Mouse (Mus musculus): ENCODE measurements at regions not wholly inside any gene's neighbourhood (a gene's known extent, or its start where the extent isn't known, plus 50 kb on each side); places are given as distances from the start of the nearest gene placed in this dataset.

DNA sequence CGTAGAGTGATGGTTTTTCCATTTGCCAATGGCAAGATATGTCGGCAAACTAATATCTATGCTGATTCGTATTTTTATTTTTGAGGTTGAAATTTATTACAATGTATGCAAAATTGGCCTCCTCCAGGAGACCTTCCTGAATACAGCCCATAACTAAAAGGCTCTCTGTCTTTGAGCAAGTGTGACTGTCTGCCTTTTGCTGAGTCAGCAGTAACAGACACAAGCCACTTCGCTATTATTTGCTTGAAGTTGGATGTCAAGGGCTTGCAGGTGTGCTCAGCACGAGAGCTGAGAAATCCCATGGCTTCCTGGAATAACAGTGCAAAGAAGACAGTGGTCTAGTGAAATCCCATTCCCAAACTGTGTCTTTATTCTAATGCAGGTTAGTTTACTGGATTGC lies 56.9 kb downstream of the Dmrt2 start:
- no peak for DNase-seq (ENCODE audit: low spot score in 2 of 2)

DNA sequence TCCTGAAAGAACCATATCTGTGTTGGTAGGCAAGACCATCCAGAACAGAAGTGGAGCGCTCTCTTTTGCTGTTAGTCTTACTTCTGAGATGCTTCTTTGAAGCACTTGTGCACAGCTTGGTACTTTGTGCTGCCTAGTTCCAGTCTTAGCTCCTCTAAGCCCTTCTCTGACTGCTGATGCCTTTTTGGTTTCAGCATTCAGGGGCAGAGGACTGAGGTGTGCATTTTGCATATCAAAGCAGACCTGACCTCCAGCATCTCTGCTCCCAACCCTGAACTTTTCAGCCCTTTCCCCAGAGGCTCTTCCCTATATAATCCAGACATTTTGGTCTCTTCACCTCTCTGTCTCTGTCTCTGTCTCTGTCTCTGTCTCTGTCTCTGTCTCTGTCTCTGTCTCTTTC lies 57.4 kb downstream of the Dmrt2 start:
- no peak for DNase-seq (ENCODE audit: low spot score in 2 of 2)

DNA sequence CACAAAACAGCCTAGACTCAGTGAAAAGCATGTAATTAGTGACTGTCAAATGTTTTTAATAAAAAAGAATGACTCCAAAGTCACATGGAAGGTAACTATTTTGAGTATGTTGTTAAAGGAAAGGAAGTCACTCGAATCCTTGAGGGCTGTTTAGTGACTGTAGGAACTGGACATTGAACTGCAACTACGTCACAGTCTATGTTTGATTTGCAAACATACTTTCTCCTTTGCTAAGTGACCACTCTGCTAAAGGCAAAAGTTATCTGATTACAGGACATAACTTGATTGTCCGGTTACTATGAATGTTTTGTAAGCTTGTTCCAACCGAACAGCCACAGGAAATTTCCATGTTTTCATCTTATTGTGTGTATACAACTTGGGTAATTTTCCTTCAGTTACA lies 106.2 kb downstream of the Dmrt2 start:
- no peak for DNase-seq (ENCODE audit: low spot score in 2 of 2)

DNA sequence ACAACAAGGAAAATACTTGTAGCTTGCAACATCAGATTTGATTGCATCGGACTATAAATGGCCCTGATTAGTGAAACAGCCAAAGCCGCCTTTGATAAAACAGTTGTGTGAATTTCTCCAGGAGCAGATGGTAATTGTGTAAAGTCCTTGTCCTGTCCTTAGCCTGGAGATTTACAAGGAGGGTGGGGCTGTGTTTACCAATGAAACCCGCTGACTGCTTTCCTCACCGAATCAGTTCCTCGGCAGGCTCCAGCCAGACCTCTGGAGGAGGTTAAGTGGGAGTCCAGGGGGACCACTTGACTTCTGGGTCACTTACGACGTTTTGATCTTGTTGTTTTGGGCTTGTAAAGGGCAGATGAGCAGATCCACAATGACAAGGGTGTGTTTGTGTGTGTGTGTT lies 107.1 kb downstream of the Dmrt2 start:
- DNase-seq (ENCODE audit: low spot score in 2 of 2), result no peak

DNA sequence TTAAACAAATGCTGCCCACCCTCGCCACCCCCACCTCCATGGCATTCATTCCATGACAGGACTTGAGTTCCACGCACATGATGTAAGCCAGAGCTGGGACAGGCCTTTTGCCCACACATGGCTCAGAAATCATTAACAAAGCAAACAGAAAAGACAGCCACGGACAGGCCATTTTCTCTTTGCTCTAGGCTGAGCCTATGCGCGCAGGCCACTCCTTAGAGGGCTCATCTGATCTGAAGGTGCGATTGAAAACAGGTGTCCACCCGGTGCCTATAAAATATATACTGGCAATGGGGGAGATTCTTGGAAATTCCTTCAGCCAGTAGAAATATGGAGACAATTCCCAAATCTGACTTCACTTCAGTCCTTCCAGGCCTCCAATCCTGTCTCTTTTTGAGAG lies 109.1 kb downstream of the Dmrt2 start:
- no peak for DNase-seq (ENCODE audit: low spot score in 2 of 2)

DNA sequence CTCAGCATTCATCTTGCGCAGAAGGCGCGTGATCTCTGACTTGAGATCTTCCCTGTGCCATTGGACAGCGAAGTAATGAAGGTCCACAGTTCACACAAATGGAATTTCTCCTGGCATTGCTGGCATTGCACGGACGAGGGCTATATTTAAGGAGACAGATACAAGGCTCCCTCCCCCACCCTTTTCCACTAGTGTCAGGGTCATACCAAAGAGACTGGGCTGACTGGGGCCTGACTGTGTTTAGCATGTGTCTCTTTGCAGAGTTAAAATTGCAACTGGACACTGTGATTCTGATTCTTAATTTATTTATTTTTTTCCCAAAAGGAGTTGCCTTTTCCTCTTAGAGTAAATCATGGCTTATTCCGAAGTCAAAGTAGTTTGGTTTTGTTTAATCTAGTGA lies 130.5 kb downstream of the Dmrt2 start:
- no peak for DNase-seq (ENCODE audit: low spot score in 2 of 2)

DNA sequence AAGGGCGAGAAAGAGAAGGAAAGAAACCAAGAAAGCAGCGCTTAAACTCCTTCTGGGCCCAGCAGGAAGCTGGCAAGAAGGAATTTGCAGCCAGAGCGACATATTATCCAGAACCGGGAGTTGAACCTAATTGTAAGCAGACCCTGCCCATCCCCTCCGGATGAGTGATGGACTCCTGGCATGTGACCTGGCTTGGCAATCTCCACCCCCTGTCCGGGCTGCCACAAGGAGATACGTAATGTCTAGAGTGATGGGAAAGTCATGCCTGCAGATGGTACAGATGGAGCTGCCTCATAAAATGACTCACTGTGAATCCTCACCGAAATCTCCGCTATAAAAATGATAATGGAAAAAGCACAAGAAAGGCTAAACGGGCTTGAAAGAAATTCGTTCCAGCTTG lies 133.1 kb downstream of the Dmrt2 start:
- peak; percentile 12 to 18 for DNase-seq (ENCODE audit: low spot score in 2 of 2)

DNA sequence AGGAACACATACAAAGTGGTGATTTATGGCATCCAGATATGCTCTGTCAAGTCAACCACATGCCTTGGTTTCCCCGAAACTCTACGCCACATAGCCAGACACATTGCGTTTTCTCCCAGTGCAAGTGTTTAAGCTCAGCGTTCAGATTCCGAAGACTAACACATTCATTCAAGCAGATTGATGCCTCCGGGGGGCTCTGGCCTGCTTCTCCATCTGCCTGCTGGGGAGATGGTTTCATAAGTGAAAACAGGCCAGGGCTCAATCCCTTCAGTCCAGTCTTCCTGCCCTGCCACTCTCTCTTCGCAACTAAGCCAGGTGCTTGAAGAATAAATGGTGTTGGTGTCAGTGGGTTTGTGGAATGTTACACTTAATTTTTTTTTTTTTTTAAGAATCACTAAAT lies 141.4 kb downstream of the Dmrt2 start:
- no peak for DNase-seq (ENCODE audit: low spot score in 2 of 2)

DNA sequence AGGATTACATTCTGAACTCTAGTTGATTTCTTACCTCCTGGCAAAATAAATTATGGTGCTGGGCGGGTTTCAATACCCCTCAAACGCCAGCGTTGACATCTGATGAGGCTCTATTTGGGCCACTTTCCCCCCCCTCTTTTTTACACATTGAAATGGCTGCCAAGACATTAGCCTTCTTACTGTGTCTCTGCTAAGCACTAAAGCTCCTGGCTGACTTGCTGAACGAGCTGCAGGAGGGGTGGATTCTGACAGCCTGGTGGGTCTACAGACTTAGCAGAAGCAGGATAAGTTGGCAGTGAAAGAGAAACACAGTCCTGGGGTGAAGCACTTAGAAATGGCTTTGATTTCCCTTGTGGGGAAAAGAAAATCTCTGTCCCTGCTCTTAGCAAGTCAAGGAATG lies 172.9 kb downstream of the Dmrt2 start:
- no peak for DNase-seq (ENCODE audit: low spot score in 2 of 2)

DNA sequence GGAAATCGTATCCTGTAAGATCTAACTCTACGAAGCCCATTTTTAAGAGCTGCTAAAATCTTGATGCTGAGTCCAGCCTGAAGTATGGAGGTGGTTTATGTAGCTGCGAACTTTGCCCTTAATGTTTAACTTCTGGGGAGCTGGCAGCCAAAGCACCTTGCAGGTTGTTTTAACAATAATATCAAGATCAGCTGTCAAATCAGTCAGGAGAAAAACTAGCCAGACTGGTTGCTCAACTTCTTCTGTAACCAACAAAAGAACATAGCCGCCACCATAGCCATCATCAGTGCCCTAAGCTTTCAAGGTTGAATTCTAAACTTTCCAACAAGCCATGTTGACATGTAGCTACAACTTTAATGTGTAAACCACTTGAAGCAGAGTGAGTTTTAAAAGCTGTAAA lies 184.1 kb downstream of the Dmrt2 start:
- no peak for DNase-seq (ENCODE audit: low spot score in 2 of 2)

DNA sequence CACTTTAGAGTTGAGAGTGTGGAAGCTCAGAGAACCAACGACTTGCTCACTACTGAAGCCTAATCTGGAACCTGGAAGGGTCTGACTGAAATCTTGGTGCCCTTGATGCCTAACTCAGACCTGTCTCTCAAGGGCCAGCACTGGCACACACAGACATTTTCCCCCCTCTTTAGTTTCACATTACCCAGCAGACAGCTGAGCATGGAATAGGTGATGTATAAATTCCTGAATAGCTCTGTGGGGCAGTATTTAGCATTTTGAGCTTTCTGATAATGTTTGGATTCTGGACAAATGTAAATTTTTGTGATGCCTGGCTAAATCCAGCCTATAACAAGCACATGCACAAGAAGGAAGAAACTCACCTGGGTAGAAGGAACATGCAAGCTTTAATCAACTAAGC lies 191.1 kb downstream of the Dmrt2 start:
- DNase-seq (ENCODE audit: low spot score in 2 of 2), result no peak

DNA sequence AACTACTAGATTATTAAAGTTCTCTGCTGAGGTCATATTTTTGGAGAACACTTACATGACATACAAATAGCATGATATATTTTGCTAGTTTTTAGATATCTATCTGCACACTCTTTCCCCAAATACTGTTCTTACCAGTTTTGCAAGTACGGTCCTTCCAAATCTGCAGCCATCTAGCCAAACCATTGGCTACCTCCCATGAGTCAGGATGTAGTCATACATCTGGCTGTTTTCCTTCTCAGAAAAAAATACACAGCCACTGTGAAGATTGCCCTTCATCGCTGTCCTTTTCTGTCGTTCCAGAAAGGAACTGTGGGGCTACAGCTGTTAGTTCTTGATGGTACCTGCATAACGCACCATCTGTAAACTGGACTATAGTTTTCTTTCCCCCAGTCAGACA lies 234.5 kb downstream of the Dmrt2 start:
- DNase-seq (ENCODE audit: low spot score in 2 of 2), result no peak

DNA sequence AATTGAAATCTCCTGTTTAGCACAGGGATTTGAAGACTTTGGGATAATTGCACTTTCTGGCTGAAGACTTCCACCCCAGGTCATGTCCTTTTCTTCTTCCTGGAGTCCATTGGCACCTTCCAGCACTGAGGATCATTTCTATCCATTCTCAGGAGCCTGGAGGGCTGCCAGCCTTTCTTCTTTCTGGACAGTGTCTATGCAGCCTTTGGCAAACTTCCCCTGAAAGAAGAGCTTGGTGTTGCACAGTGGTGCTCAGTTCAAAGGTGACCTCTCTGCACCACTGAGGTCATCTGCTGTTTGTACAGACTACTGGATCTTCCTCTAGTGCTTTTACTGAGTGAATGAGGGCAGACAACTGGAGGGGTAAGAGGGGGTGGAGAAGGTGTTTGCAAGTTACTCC lies 249.8 kb downstream of the Dmrt2 start:
- DNase-seq (ENCODE audit: low spot score in 2 of 2), result no peak

DNA sequence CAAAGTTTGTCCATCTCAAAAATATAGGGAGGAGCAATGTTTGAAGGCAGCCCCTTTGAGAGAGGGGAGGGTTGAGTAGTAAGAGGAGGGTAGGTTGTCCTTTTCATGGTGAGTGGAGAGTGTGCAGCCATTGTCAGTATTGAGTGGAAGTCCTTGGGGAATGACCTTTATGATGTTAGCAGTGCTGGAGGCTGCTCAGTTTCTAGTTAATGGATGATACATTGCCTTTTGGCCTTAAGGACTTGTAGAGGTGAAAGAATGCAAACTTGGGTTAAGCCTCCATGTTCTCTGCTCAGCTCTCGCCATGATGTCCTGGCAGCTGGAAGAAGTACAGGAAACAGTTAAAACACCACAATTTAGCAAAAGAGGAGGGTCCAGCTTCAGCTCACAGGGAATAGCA lies 250.6 kb downstream of the Dmrt2 start:
- DNase-seq (ENCODE audit: low spot score in 2 of 2), result no peak

DNA sequence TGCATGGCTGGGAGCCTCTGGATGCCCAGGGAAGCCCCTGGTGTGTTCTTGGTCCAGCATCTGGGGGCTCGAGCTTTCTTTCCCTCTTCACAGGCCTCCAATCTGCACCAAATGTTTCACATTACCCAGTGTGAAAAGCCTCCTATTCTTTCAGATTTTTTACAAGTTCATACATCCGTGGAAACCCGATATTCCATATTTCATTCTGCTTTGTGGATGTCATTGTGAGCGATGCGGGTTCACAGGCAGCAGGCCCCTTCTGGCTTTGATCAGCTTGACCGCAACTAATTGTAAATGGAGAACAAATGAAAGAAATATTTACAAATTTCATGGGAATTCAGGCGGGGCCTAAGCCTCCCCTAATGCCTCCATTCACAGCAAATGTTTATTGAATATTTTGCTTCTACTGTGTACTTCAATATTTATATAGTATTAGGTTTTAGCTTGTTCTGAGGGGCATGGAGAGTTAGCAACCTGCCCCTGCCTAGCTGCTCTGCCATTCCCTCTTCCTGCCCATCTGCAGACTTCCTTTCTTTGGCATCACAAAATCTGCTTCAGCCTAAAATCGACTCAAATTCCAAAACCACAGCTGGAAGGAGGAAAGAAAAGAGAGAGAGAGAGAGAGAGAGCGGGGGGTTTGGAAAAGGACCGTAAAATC lies 251.6 kb downstream of the Dmrt2 start:
- DNase-seq (ENCODE audit: low spot score in 2 of 2), result no peak

DNA sequence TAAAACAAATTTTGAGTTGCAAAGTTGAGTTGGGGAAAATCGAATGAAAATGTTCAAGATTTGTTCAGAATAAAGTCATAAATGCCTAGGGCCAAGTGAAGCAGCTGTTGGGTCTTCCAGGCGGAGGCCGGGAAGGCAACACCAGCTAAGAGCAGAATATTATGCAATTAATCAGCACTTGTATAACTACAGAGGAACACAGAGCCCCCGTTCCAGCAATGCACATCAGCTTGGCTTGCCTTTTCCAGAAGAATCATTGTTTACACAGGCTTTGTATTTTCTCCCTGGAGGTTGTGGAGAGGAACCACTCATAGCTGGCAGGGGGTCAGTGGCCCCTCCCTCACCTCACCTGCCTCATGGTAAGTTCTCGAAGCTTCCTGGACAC lies 252.2 kb downstream of the Dmrt2 start:
- no peak for DNase-seq (ENCODE audit: low spot score in 2 of 2)

DNA sequence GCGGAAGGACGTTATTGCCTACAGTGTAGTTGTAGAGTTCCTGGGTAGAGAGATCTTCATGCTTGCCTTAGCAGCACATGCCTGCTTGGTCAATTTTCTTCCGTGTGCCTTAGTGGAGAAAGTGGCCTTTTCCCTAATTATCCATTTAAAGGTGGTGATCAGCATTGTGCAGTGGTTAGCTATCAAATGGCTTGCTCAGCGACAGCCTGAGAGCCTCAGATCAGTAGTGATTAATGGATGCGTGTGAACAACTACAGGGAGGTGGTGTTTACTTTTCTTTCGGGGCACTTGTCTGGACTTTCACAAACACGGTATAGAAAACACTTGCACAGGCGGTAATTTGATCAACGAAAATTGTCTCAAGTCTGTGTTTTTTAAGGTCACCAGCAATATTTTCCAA lies 255.0 kb downstream of the Dmrt2 start:
- DNase-seq (ENCODE audit: low spot score in 2 of 2), result no peak

DNA sequence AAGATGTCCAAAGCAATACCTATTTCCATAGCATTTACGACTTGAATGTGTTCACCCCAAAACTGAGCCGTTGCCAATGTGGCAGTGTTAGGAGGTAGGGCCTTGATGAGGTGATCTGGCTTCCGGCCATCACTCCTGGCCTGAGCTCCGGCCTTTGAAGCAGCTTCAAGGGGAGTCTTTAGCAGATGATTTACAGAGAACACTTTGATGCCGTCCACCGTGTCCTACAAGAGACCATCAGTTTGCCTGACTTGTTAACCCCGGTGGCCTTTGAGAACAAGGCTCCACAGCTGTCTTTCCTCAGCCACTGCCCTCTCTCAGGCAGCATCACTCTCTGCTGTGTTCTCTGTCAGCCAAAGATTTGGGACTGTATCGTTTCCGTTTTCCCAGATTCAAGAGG lies 265.1 kb downstream of the Dmrt2 start:
- no peak for DNase-seq (ENCODE audit: low spot score in 2 of 2)

DNA sequence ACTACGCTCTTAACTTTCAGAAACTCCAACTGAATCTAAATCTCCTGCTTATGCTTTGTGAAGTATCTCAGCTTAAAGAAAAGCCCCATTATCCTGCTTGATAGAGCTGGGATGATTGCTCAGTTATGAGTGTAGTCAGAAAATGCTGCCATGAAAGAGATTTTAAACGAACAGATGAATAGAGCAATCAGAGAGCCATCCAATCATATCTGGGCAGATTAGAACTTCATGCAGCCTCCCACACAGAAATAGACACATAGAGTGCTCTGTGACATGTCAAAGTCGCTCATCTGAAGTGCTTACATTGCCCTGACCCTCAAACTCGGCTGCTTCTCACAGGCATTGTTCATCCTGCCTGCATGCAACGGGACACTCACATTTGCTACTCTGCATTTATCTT lies 299.0 kb downstream of the Dmrt2 start:
- no peak for DNase-seq (ENCODE audit: low spot score in 2 of 2)

DNA sequence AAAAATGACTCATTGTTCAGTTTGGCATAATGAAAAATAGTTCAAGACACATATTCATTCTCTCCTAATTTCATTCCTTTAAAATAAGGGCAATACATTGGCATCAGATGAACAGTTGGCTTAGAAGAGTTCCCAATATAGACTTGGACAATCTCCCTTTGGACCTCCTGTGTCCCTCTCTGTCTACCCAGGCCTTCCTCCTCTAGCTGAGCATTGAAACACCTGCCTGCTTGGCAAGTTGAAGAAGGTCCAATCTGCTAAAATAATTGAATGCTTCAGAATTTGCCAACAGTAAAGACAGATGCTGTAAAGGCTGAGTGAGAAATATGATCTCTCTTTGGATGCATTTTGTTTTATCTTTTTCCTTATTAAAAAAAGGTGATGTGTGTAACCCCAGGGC lies 303.0 kb downstream of the Dmrt2 start:
- peak; percentile 4 to 53 for DNase-seq (ENCODE audit: low spot score in 2 of 2)

DNA sequence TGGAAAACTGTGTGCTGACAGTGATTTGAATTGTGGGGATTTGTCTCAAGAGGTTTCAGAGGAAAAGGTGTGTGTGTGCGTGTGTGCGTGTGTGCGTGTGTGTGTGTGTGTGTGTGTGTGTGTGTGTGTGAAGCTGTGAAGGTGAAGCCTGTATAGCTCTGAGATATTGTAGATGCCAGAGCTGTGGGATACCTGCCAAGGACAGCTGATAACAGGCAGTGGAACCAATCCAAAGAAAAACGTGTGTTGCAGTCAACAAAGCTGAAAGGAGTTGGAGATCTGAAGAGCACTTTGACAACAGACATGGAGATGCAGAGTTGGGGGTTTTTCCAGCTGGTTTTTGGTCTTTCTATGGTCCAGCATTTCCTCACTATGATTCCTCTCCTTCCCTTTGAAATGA lies 308.1 kb downstream of the Dmrt2 start:
- no peak for DNase-seq (ENCODE audit: low spot score in 2 of 2)

DNA sequence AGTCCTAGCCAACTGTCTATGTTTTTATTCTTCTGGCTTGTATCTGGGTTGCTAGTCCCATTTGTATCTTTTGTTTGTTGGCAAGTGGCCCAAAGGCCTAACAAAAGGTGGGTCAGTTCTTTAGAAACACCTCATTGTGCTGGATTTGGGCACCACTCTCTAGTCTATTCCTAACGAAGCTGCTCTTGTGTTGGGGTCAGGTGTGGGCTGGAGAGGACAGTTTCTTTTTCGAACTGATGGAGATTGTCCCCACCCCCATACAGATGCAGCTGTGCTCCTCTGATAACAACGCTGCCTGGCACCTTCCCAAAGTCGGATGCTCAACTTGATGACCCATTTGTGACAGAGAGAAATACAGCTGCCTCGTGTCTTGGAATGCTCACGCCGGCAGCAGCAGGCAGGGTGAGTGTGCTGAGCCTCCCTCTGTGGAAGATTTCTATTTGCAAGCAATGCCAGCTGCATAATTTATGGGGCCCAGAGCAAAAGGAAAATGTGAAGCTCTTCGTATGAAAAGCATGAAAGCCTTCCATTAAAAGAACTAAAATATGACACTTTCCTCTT lies 342.5 kb downstream of the Dmrt2 start:
- DNase-seq (ENCODE audit: low spot score in 2 of 2), result peak; percentile 16 to 19

DNA sequence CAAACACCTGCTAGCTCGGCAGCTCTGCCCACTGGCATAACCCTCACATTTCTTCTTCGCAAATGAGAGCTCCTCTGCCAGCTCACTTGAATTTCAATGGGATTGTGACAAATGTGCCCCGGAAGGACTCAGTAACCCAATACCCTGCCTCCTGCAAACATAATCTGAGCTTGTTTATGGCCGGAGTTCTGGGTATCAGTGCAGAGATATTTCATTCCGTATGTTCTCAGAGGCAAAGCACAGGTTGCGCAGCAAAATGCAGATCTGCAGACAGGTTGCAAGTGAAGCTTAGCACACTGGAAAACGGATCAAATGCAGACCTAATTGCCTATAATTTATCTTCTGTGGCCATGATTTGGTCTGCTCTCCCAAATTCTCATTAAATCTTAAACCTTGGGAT lies 348.9 kb downstream of the Dmrt2 start:
- DNase-seq (ENCODE audit: low spot score in 2 of 2), result peak in 1 of 2 experiments; percentile 15

DNA sequence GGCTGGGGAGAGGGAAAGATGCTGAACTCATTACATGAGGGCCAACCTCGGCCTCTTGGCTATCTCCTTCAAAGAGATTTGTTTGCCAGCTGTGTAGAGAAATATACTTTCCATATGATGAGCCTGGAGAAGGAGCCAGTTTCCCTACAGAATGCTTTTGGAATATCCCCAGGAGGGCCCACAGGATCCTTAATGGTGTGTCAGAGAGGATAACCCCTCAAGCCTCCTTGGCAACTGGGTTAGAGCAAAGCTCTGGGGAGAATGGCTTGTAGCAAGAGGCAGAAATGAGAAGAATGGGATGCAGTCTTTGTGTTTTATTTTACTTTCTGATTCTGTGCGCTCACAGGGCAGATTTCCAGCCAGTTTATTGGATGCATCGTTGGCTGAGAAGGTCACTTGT lies 353.9 kb downstream of the Dmrt2 start:
- DNase-seq (ENCODE audit: low spot score in 2 of 2), result no peak
